Comparison of ENCODE assay signal across 8 mouse cellular contexts in the genomic region with DNA sequence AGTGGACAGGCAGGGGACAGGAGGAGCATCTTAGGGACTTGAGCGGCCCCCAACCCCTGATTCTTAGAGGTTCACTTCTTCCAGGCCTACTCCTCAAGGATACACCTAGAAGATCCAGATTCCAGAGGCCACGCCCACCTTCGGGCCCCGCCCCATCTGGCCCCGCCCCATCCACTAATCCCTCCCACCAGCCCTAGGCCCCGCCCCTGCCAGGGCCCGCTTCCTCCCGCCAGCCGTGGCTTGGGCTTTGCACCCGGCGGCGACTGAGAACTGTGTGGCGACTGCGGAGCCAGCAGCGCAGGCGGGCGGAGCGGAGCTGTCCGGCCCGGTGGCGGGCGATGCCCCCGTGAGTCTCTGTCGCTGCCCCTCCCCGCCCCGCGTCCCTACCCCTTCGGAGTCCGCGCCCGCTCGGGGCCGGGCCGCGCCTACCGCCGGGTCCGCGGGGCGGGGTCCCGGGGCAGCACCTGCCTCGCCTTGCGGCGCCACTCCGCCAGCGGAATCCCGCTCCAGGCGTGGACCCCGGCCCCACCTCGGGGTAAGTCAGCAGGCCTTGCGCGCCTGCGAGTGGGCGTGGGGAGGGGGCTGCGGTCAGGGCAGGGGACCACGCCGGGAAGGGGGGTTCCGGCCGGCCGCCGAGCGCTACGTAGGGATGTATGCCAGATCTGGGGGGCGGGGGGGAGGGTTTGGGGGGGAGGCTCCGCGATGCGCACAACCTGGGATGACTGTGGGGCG. TPM values are rescaled to one million over a fixed set of nuclear protein-coding genes. Genes with fewer than 3 reads are reported as not detected.
DNase-seq lines count a peak whose midpoint lies in the region; ATAC-seq and TF ChIP-seq lines count a peak whose summit lies in the region.

Gene Rims3 (plus strand): TSS at position 229 of the 732 bp plus-strand sequence.

- no peaks in the 10 kb centered on the region for H3K36me3 ChIP-seq in heart, postnatal 0 days (replicated peaks; ENCODE audit: control insufficient read depth, insufficient read depth, low read length)
- H3K36me3 ChIP-seq in liver, embryonic 16.5 days (ENCODE audit: control insufficient read depth, insufficient read depth): no peaks in the 10 kb centered on the region
- no peaks in the 10 kb centered on the region for H3K36me3 ChIP-seq in neural tube, embryonic 13.5 days

- peaks cover 44% of the 10 kb centered on the region for H3K27me3 ChIP-seq in heart, postnatal 0 days (ENCODE audit: control insufficient read depth, insufficient read depth, low read length)
- peaks cover 41% of the 10 kb centered on the region for H3K27me3 ChIP-seq in liver, embryonic 16.5 days (ENCODE audit: control insufficient read depth, insufficient read depth, low read depth, low read length)
- H3K27me3 ChIP-seq in neural tube, embryonic 13.5 days: peaks cover 20% of the 10 kb centered on the region

- DNase-seq in B cell, adult 2 months: peak; percentile 75 to 77
- peak; percentile 47 to 74 for DNase-seq in adrenal gland, adult (ENCODE audit: inconsistent age in 2 of 2, low spot score in 1 of 2)
- DNase-seq in embryo, embryonic 10 days (ENCODE audit: low spot score): peak; percentile 76
- no peak for DNase-seq in heart, postnatal 0 days (ENCODE audit: low spot score)
- peak; percentile 13 to 76 for DNase-seq in kidney, postnatal 36 days
- peak; percentile 14 to 20 for DNase-seq in thymus, adult 18-20 months

- H3K4me2 ChIP-seq in heart, postnatal 0 days (ENCODE audit: low read depth, low read length): peak within 1 kb of the TSS; percentile 90
- H3K4me2 ChIP-seq in liver, embryonic 16.5 days (ENCODE audit: low read depth, low read length): peak within 1 kb of the TSS; percentile 86
- peak within 1 kb of the TSS; percentile 76 for H3K4me2 ChIP-seq in neural tube, embryonic 13.5 days

- peak; percentile 73 for ATAC-seq in heart, postnatal 0 days (ENCODE audit: insufficient read depth, low read depth)
- ATAC-seq in liver, embryonic 16.5 days (ENCODE audit: low read depth): peak; percentile 56
- peak; percentile 74 for ATAC-seq in neural tube, embryonic 13.5 days (ENCODE audit: low read depth)

- H3K27ac ChIP-seq in heart, postnatal 0 days (ENCODE audit: low read depth): no peak within 1 kb of the TSS
- H3K27ac ChIP-seq in liver, embryonic 16.5 days (ENCODE audit: low read length): no peak within 1 kb of the TSS
- peak within 1 kb of the TSS; percentile 38 for H3K27ac ChIP-seq in neural tube, embryonic 13.5 days (replicated peaks)

- H3K4me3 ChIP-seq in heart, postnatal 0 days (ENCODE audit: low read depth, low read length): peak within 1 kb of the TSS; percentile 56
- H3K4me3 ChIP-seq in liver, embryonic 16.5 days (ENCODE audit: low read depth, low read length): peak within 1 kb of the TSS; percentile 63
- peak within 1 kb of the TSS; percentile 64 for H3K4me3 ChIP-seq in neural tube, embryonic 13.5 days

- H3K9me3 ChIP-seq in heart, postnatal 0 days (replicated peaks; ENCODE audit: control insufficient read depth, low read length): peaks cover 6% of the 10 kb centered on the region; the same call in 1 of the 2 replicates
- no peaks in the 10 kb centered on the region for H3K9me3 ChIP-seq in liver, embryonic 16.5 days (replicated peaks; ENCODE audit: control insufficient read depth, low read length)
- no peaks in the 10 kb centered on the region for H3K9me3 ChIP-seq in neural tube, embryonic 13.5 days

- H3K4me1 ChIP-seq in heart, postnatal 0 days (ENCODE audit: control insufficient read depth, insufficient read depth): 0 out of 2 replicates have a peak, but pooled peaks cover 5% of the 10 kb centered on the region
- H3K4me1 ChIP-seq in liver, embryonic 16.5 days (ENCODE audit: control insufficient read depth, low read depth, low read length): peaks cover 5% of the 10 kb centered on the region
- peaks cover 25% of the 10 kb centered on the region for H3K4me1 ChIP-seq in neural tube, embryonic 13.5 days (replicated peaks)

- no peak for TF ChIP-seq EP300 in heart, postnatal 0 days (IDR thresholded peaks at IDR 0.05; ENCODE audit: low read depth)

- no peak for TF ChIP-seq CTCF in heart, postnatal 0 days (IDR thresholded peaks at IDR 0.05; ENCODE audit: low read depth)

- WGBS in heart, postnatal 0 days: 2% methylated on average over 67 of the region's 68 CpGs
- WGBS in liver, embryonic 16.5 days (ENCODE audit: insufficient replicate concordance): 2% methylated on average over 65 of the region's 68 CpGs
- under 1% methylated on average over 54 of the region's 68 CpGs for WGBS in neural tube, embryonic 13.5 days

- H3K9ac ChIP-seq in heart, postnatal 0 days (replicated peaks; ENCODE audit: low read depth, low read length): peak within 1 kb of the TSS; percentile 40; the same call in 1 of the 2 replicates
- peak within 1 kb of the TSS; percentile 27; the same call in 1 of the 2 replicates for H3K9ac ChIP-seq in liver, embryonic 16.5 days (ENCODE audit: low read depth, low read length)
- H3K9ac ChIP-seq in neural tube, embryonic 13.5 days: peak within 1 kb of the TSS; percentile 86

RNA-seq across cellular contexts. Expression of gene Rims3, which starts in this region (rescaled TPM):
- total RNA-seq in heart, postnatal 0 days (2014; rRNA removed; ENCODE audit: low replicate concordance): 0.04 TPM in 2 replicates
- 0.05 and 0.10 TPM in 2 replicates for polyA plus RNA-seq in heart, postnatal 0 days (2015; fragmentation: Nextera tagmentation; extraction: Ambion mirVana)
- 0.21 and 0.25 TPM in 2 replicates for polyA plus RNA-seq in liver, embryonic 16.5 days (2015; fragmentation: Nextera tagmentation; extraction: Ambion mirVana)
- 16.1 and 18.8 TPM in 2 replicates for polyA plus RNA-seq in neural tube, embryonic 13.5 days (2015; fragmentation: Nextera tagmentation; extraction: Ambion mirVana)

Comparison
In these comparisons a context has a peak if more than half of its experiments do, and no peak if none do; other contexts are left out.
1. RNA of gene Rims3 (polyA plus RNA-seq): 16.1 to 18.8 TPM in neural tube, embryonic 13.5 days; 0.21 to 0.25 TPM in liver, embryonic 16.5 days and 0.05 to 0.10 TPM in heart, postnatal 0 days; every median in the first group is over 10 times any median in the second.
2. Peak in ATAC-seq, H3K4me3 ChIP-seq, H3K9ac ChIP-seq and H3K4me2 ChIP-seq in heart, postnatal 0 days; RNA of the gene not detected or under 1 TPM.
3. Peak in ATAC-seq, H3K4me3 ChIP-seq, H3K9ac ChIP-seq and H3K4me2 ChIP-seq in liver, embryonic 16.5 days; RNA of the gene not detected or under 1 TPM.
4. H3K9ac ChIP-seq: peak in every context shown above with its lines; median percentile 86 in neural tube, embryonic 13.5 days; 40 in heart, postnatal 0 days; 27 in liver, embryonic 16.5 days.
5. Peak in every context shown above with its lines, with median percentiles within 50 percentile points of each other: ATAC-seq, H3K4me2 ChIP-seq and H3K4me3 ChIP-seq.